Mouse (Mus musculus) small intestine, adult 2 months (tissue): ENCODE measurements at regions not wholly inside any gene's neighbourhood (a gene's known extent, or its start where the extent isn't known, plus 50 kb on each side); places are given as distances from the start of the nearest gene placed in this dataset.
"Not testable (repeated sequence)": the region's sequence is repeated elsewhere in the genome, so short reads cannot be mapped to it uniquely, and the experiment has no call there.

Source experiments
- H3K27ac ChIP-seq: fragments of 200-500 bp; 2 replicates; pipeline ENCODE4 v1.5.1; 2012; ENCODE audit warnings: low read depth, low read length, control low read depth, inconsistent platforms; ENCODE audit not compliant: insufficient read depth
- H3K27me3 ChIP-seq: fragments of 200-500 bp; 2 replicates; pipeline ENCODE4 v1.6.1; 2012; ENCODE audit warnings: mild to moderate bottlenecking, moderate library complexity, low read length, inconsistent platforms; ENCODE audit not compliant: control insufficient read depth, insufficient read depth
- H3K36me3 ChIP-seq: fragments of 200-500 bp; 2 replicates; pipeline ENCODE4 v1.6.1; 2012; ENCODE audit warnings: mild to moderate bottlenecking, low read length, control low read depth, inconsistent platforms; ENCODE audit not compliant: control insufficient read depth, insufficient read depth
- H3K4me1 ChIP-seq: fragments of 200-500 bp; 2 replicates; pipeline ENCODE4 v1.6.1; 2012; ENCODE audit warnings: low read length, inconsistent platforms, mixed read lengths; ENCODE audit not compliant: control insufficient read depth, insufficient read depth, insufficient read length
- H3K4me3 ChIP-seq: fragments of 200-500 bp; 2 replicates; pipeline ENCODE4 v1.5.1; 2012; ENCODE audit warnings: low read depth, mild to moderate bottlenecking, control low read depth, inconsistent platforms, low read length, moderate library complexity
- CTCF ChIP-seq: fragments of 200-500 bp; IDR thresholded peaks from 2 replicates; pipeline ENCODE4 v1.5.1; 2012; ENCODE audit warnings: low read depth, mild to moderate bottlenecking, control low read depth, inconsistent platforms, low read length, moderate library complexity, mixed read lengths; ENCODE audit not compliant: insufficient replicate concordance, insufficient read length; ENCODE audit errors: extremely low read depth
- POLR2A ChIP-seq: fragments of 200-500 bp; IDR thresholded peaks from 2 replicates; pipeline ENCODE4 v1.6.1; 2012; ENCODE audit warnings: low read depth, mild to moderate bottlenecking, control low read depth, inconsistent platforms, low read length, moderate library complexity
- WGBS: fragments of 180-500 bp; shearing (Covaris S2); methylation state at CpG from one replicate; pipeline ENCODE4 v1.1.7; 2018; 5-methylcytosine and 5-hydroxymethylcytosine counted together

- Histone ChIP-seq H3K4me3 (no peak overlapping the region), H3K27ac (no peak overlapping the region), H3K36me3 (no peaks in the 10 kb centered on the region), H3K4me1 (no peaks in the 10 kb centered on the region), H3K27me3 (no peaks in the 10 kb centered on the region)
- TF ChIP-seq CTCF, result no peak
- no peak for TF ChIP-seq POLR2A
- WGBS, result 45% methylated on average over 6 of the region's 6 CpGs
These were observed 203.4 kb upstream of the 2610301B20Rik start for GRCm38 (mm10) chr4:10670846-10671428.

GRCm38 (mm10) chr4:10691086-10691485 is 183.2 kb upstream of the 2610301B20Rik start:
- WGBS, result 86% methylated on average over 9 of the region's 9 CpGs
- Histone ChIP-seq H3K36me3 (no peaks in the 10 kb centered on the region), H3K27ac (no peak overlapping the region), H3K4me1 (no peaks in the 10 kb centered on the region), H3K4me3 (no peak overlapping the region), H3K27me3 (no peaks in the 10 kb centered on the region)
- no peak for TF ChIP-seq CTCF
- TF ChIP-seq POLR2A, result no peak

- WGBS, result 58% methylated on average over 2 of the region's 2 CpGs
- TF ChIP-seq CTCF (no peak), POLR2A (no peak)
- H3K4me1 ChIP-seq, result no peaks in the 10 kb centered on the region
- H3K27ac ChIP-seq, result no peak overlapping the region
- H3K4me3 ChIP-seq, result no peak overlapping the region
- H3K27me3 ChIP-seq, result no peaks in the 10 kb centered on the region
- H3K36me3 ChIP-seq, result no peaks in the 10 kb centered on the region
These were observed 181.4 kb upstream of the 2610301B20Rik start for GRCm38 (mm10) chr4:10692860-10693259.

- Histone ChIP-seq H3K36me3 (no peaks in the 10 kb centered on the region), H3K27me3 (no peaks in the 10 kb centered on the region), H3K4me1 (no peaks in the 10 kb centered on the region), H3K4me3 (peak overlapping the region; percentile 30; the same call in 1 of the 2 replicates), H3K27ac (no peak overlapping the region)
- TF ChIP-seq CTCF (no peak), POLR2A (no peak)
- WGBS, result 32% methylated on average over 11 of the region's 15 CpGs
These were observed 180.7 kb upstream of the 2610301B20Rik start for GRCm38 (mm10) chr4:10693446-10694105.

- not testable (repeated sequence) for H3K4me1 ChIP-seq, H3K4me3 ChIP-seq, H3K27me3 ChIP-seq, H3K36me3 ChIP-seq, H3K27ac ChIP-seq
- WGBS, result 38% methylated on average over 4 of the region's 21 CpGs
These were observed 180.1 kb upstream of the 2610301B20Rik start for GRCm38 (mm10) chr4:10694106-10694748.

- Histone ChIP-seq H3K4me1 (no peaks in the 10 kb centered on the region), H3K36me3 (no peaks in the 10 kb centered on the region), H3K4me3 (no peak overlapping the region), H3K27ac (no peak overlapping the region), H3K27me3 (no peaks in the 10 kb centered on the region; the same call in 1 of the 2 replicates)
- TF ChIP-seq CTCF (no peak), POLR2A (no peak)
- WGBS, result 78% methylated on average over 1 of the region's 1 CpGs
These were observed 177.0 kb upstream of the 2610301B20Rik start for GRCm38 (mm10) chr4:10697225-10697836.

- no peaks in the 10 kb centered on the region for H3K4me1 ChIP-seq
- WGBS, result 76% methylated on average over 3 of the region's 3 CpGs
- no peaks in the 10 kb centered on the region; the same call in 1 of the 2 replicates for H3K27me3 ChIP-seq
- TF ChIP-seq POLR2A (no peak), CTCF (no peak)
- H3K4me3 ChIP-seq, result no peak overlapping the region
- H3K27ac ChIP-seq, result no peak overlapping the region
- H3K36me3 ChIP-seq, result no peaks in the 10 kb centered on the region
These were observed 175.7 kb upstream of the 2610301B20Rik start for GRCm38 (mm10) chr4:10698637-10699036.
